Mouse (Mus musculus) spleen, adult 2 months (tissue): Measurements from ENCODE around the gene Car10. TPM values are rescaled to one million over a fixed set of nuclear protein-coding genes. Genes with fewer than 3 reads are reported as not detected.

ENCODE experiments used
- DNase-seq, 2 experiments: peaks; one replicate each; pipeline versions ENCODE4 v3.0.0 to v3.0.0-alpha.2; 2012 to 2021; ENCODE audit warnings: low spot score in 2 of 2, low read depth in 1 of 2
- H3K27ac ChIP-seq: fragments of 200-500 bp; 2 replicates; pipeline ENCODE4 v1.5.1; 2012; ENCODE audit warnings: low read length, inconsistent platforms; ENCODE audit not compliant: insufficient read depth
- H3K27me3 ChIP-seq: fragments of 200-500 bp; 2 replicates; pipeline ENCODE4 v1.6.1; 2012; ENCODE audit warnings: mild to moderate bottlenecking, moderate library complexity, low read length, inconsistent platforms; ENCODE audit not compliant: control insufficient read depth, insufficient read depth
- H3K36me3 ChIP-seq: fragments of 200-500 bp; 2 replicates; pipeline ENCODE4 v1.6.1; 2012; ENCODE audit warnings: mild to moderate bottlenecking, low read length, inconsistent platforms; ENCODE audit not compliant: control insufficient read depth, insufficient read depth
- H3K4me1 ChIP-seq: fragments of 200-500 bp; 2 replicates; pipeline ENCODE4 v1.6.1; 2011; ENCODE audit warnings: inconsistent platforms; ENCODE audit not compliant: control insufficient read depth, insufficient read depth, insufficient read length
- H3K4me3 ChIP-seq: fragments of 200-500 bp; 2 replicates; pipeline ENCODE4 v1.5.1; 2011; ENCODE audit warnings: mild to moderate bottlenecking, inconsistent platforms; ENCODE audit not compliant: insufficient read depth, insufficient read length; ENCODE audit errors: extremely low read depth
- CTCF ChIP-seq: fragments of 200-500 bp; IDR thresholded peaks from 2 replicates; pipeline ENCODE4 v1.5.1; 2011; ENCODE audit warnings: mild to moderate bottlenecking, inconsistent platforms; ENCODE audit not compliant: insufficient read depth, insufficient read length, insufficient replicate concordance; ENCODE audit errors: extremely low read depth
- POLR2A ChIP-seq: fragments of 200-500 bp; IDR thresholded peaks from 2 replicates; pipeline ENCODE4 v1.6.1; 2011; ENCODE audit warnings: low read depth, low read length, inconsistent platforms
- WGBS: fragments of 180-500 bp; shearing (Covaris S2); methylation state at CpG from one replicate; pipeline ENCODE4 v1.1.7; 2018; 5-methylcytosine and 5-hydroxymethylcytosine counted together
- polyA plus RNA-seq: library from polyadenylated mRNA; depleted of rRNA; stranded (reverse); fragments of >200 nt; gene quantifications from 2 replicates; pipeline ENCODE4 v1.2.3, GENCODE M21; 2012; rRNA removed

Gene Car10
- polyA plus RNA-seq, result not detected in 2 replicates

DNA sequence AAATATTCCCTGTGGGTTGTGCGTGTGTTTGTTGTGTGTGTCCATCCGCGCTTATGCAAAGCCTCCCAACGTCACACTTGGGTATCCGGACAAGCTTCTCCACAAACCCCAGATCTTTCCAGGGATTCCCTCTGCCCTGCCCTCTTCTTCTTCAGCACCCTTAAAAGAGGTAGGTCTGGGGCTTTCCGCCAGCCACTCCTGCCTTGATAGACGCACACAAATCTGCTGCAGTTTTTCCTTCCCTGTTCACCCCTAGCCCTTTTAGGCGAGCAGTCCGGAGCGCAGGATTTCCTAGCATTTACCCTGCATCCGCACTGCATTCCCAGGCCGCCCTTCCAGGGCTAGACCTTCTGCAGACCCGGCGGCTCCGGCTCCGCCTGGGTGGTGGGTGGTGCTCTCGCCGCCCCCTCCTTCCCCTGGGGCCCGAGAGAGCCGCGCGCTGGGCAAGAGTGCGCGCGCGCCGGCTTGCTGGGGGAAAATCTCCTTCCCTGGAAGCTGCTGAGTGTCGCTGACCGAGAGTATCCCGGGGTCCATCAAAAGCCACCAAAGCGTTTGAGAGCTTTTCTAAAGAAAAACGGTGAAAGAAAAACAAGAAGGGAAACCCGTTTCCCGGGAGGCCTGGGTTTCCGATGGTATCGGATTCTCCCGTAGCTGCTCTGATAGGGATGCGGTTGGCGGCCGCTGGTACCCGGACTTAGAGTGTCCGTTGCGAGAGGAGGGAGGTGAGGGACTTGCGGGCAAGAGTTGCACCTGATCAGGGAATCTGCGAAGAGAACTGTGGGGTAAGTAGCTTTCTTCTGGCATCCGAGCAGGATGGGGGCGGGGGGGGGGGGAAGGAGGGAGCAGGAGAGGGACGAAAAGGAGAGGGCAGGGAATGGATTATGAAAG lies at the start of gene Car10:
Gene Car10 (plus strand): TSS at position 88 of the 888 bp plus-strand sequence.
- TF ChIP-seq CTCF, result no peak
- TF ChIP-seq POLR2A, result no peak
- no peak within 1 kb of the TSS for H3K4me3 ChIP-seq
- DNase-seq, result no peak
- H3K27ac ChIP-seq, result no peak within 1 kb of the TSS
- no peaks in the 10 kb centered on the region for H3K36me3 ChIP-seq
- peaks cover 2% of the 10 kb centered on the region; the same call in 1 of the 2 replicates for H3K4me1 ChIP-seq
- H3K27me3 ChIP-seq, result peaks cover 15% of the 10 kb centered on the region
- WGBS, result 6% methylated on average over 47 of the region's 48 CpGs

DNA sequence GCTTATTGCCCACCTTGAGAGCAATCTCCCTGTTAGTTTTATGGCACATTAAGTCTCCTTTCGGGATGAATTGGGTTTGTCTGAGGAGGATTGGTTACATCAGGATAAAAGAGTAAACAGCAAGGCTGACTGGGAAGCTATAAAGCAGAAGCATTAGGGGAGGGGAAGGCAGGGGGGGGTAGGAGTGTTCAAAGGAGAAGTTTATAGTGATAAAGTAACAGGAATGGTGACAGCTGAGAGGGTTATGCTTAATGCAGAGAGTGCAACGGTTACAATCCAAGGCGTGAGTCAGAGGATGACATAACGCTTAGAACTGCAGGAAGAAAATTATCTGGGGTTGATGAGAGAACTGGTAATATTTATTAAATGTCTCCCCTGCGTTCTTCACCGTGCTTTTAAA lies 32.8 kb upstream of the Car10 start:
- Histone ChIP-seq H3K27me3 (no peaks in the 10 kb centered on the region), H3K4me3 (no peak overlapping the region), H3K36me3 (no peaks in the 10 kb centered on the region), H3K27ac (no peak overlapping the region), H3K4me1 (no peaks in the 10 kb centered on the region)
- TF ChIP-seq CTCF (no peak), POLR2A (no peak)
- WGBS, result 51% methylated on average over 6 of the region's 6 CpGs
- DNase-seq, result no peak

DNA sequence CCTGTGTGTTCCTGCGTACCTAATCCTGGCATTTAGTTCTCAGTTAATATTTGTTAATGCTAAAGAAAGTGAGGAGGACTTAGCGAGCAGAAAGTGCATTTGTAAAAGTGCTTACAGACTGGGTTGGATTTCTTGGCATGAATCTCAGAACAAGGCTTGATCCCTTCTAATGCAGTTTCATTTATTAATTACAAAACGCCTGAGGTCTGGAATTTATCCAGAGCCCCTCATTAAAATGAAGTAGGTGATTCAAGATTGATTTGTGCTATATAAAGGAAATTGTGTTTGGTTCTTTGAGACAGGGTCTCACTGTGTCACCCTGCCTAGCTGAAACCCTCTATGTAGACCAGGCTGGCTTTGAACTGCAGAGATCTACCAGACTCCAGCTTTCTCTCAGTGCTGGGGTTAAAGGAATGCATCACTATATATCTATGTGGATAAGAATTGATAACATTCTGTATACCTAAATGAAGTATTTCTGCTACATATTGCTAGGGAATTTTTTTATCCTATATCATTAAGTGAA lies 32.1 kb upstream of the Car10 start:
- WGBS, result 77% methylated on average over 3 of the region's 3 CpGs
- no peak overlapping the region for H3K4me3 ChIP-seq
- no peak for DNase-seq
- TF ChIP-seq POLR2A (no peak), CTCF (no peak)
- H3K27me3 ChIP-seq, result no peaks in the 10 kb centered on the region
- no peaks in the 10 kb centered on the region for H3K36me3 ChIP-seq
- no peak overlapping the region for H3K27ac ChIP-seq
- H3K4me1 ChIP-seq, result no peaks in the 10 kb centered on the region

DNA sequence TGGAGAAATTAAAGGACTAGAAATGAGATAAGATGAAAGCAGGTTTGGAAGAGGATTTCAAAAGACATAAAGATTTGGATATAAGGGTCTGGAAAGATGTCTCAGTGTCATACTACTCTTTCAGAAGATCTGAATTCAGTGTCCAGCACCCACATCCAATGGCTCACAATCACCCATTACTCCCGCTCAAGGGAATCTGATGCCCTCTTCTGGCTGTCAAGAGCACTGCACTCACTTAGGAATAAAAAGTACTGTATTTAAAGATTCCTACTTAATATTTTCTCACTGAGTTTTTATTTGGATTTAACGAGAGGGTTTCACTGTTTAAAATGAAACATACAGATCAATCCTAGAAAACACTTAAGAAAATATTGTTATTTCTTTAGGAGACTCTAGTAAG lies 2.2 kb upstream of the Car10 start:
- Histone ChIP-seq H3K27me3 (peaks cover 15% of the 10 kb centered on the region), H3K4me1 (peaks cover 2% of the 10 kb centered on the region; the same call in 1 of the 2 replicates), H3K27ac (no peak overlapping the region), H3K36me3 (no peaks in the 10 kb centered on the region), H3K4me3 (no peak overlapping the region)
- WGBS, result 29% methylated on average over 2 of the region's 2 CpGs
- TF ChIP-seq POLR2A, result no peak
- TF ChIP-seq CTCF, result no peak
- no peak for DNase-seq

DNA sequence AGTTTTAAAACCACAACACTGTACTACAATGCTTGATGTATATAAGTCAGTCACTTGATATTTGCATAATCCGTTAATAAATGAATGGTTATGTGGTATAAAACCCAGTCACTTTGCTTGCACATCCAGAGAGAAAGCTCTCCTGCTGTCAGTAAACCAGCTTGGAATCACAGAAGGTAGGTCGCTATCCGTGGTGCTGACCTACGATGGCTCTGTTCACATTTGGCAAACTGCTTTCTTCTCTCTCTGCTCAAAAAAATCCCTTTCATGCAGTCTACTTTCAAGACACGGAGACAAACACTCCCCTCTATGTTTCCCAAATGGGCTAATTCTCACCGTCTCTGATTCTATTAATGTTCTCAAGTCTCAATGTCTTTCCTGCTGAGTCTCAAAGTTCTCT lies 827 bp upstream of the Car10 start:
- Histone ChIP-seq H3K4me1 (peaks cover 2% of the 10 kb centered on the region; the same call in 1 of the 2 replicates), H3K36me3 (no peaks in the 10 kb centered on the region), H3K27ac (no peak overlapping the region), H3K27me3 (peaks cover 15% of the 10 kb centered on the region), H3K4me3 (no peak overlapping the region)
- WGBS, result 4% methylated on average over 6 of the region's 6 CpGs
- no peak for DNase-seq
- TF ChIP-seq CTCF (no peak), POLR2A (no peak)

DNA sequence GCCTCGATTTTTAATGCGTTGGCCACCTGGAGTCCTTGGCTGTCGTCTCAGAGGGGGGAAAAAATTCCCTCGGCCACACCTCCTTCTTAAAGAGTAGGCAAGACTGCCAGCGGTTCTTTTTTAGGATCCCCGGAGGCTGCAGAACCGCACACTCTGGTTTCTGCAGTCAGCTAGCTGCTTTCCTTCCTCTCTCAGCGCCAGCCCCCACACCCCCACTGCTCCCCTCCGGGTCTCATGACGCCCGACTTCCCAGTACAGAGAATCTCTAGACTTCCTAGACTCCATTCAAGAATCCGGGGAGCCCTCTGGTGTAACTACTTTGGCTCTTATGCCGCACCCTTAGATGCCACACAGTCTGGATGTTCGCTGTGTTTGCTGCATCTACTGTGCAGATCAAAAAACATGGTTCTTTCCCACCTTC lies 387 bp upstream of the Car10 start:
- Histone ChIP-seq H3K27ac (no peak overlapping the region), H3K36me3 (no peaks in the 10 kb centered on the region), H3K4me1 (peaks cover 2% of the 10 kb centered on the region; the same call in 1 of the 2 replicates), H3K4me3 (no peak overlapping the region), H3K27me3 (peaks cover 15% of the 10 kb centered on the region)
- DNase-seq, result no peak
- TF ChIP-seq CTCF (no peak), POLR2A (no peak)
- 10% methylated on average over 14 of the region's 14 CpGs for WGBS
